In the genomic region with DNA sequence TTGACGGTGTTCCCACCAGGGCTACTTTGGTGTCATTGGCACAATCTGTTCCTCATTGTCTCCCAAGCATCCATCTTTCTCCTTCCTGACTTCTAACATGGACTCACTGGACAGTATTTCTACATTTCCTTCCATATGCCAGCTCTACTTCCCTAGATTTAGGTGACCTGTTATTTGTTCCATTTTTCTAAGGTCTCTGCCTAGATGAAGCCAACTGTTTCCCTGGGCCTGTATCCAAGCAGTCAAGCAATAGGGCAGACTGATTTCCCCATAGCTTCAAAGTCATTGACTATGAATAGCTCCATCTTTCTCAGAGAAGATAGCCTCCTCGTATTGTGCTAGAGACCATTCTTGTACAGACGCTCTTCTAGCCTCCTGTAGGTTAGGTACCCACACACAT, we compare ENCODE assay signal across 18 mouse cellular contexts.
"Had no signal": no experiment of that assay in that cellular context is flagged by ENCODE, and none has a peak within 500 bp of the region (broad histone marks: within the 10 kb centered on the region; RNA-seq: fewer than 3 reads in every experiment).

No protein-coding gene starts in this region.

- H3K9ac ChIP-seq: lung, embryonic 14.5 days; midbrain, embryonic 12.5 days; neural tube, embryonic 13.5 days; neural tube, embryonic 15.5 days; stomach, embryonic 15.5 days had no signal

- H3K36me3 ChIP-seq: midbrain, embryonic 10.5 days; midbrain, embryonic 12.5 days; neural tube, embryonic 13.5 days; neural tube, embryonic 15.5 days; stomach, embryonic 15.5 days had no signal

- H3K27me3 ChIP-seq: midbrain, embryonic 12.5 days; neural tube, embryonic 13.5 days; neural tube, embryonic 15.5 days; stomach, embryonic 15.5 days had no signal

- H3K4me3 ChIP-seq: midbrain, embryonic 10.5 days; midbrain, embryonic 12.5 days; myocyte; neural tube, embryonic 13.5 days; neural tube, embryonic 15.5 days; stomach, embryonic 15.5 days had no signal

- DNase-seq: lung, embryonic 14.5 days; lung, postnatal 10 days; lung, postnatal 4 days; midbrain, embryonic 14.5 days; retina, postnatal 1 day; right cerebral cortex, adult 18-20 months; right cerebral cortex, postnatal 25 days; thymus, adult 2 months; thymus, postnatal 25 days; thymus, postnatal 4 days had no signal

- H3K4me1 ChIP-seq: neural tube, embryonic 13.5 days; neural tube, embryonic 15.5 days; stomach, embryonic 15.5 days had no signal

- H3K27ac ChIP-seq: midbrain, embryonic 10.5 days; midbrain, embryonic 12.5 days; neural tube, embryonic 13.5 days; neural tube, embryonic 15.5 days; stomach, embryonic 15.5 days; stomach, postnatal 0 days had no signal

- ATAC-seq: midbrain, embryonic 16.5 days had no signal
